Mouse (Mus musculus) frontal cortex, postnatal 36 days (tissue): ENCODE measurements around the gene Acap2.

ENCODE experiments used
- DNase-seq, 2 experiments: peaks; one replicate each; pipeline ENCODE4 v3.0.0; 2022; ENCODE audit warnings: low spot score in 2 of 2

Acap2 gene

GRCm38 (mm10) chr16:31081125-31081664, 119.8 kb downstream of the Acap2 start, which contains the start of gene Xxylt1:
Xxylt1 (minus strand) TSS chr16:31081432.
- DNase-seq = peak; percentile 93 to 96

DNA sequence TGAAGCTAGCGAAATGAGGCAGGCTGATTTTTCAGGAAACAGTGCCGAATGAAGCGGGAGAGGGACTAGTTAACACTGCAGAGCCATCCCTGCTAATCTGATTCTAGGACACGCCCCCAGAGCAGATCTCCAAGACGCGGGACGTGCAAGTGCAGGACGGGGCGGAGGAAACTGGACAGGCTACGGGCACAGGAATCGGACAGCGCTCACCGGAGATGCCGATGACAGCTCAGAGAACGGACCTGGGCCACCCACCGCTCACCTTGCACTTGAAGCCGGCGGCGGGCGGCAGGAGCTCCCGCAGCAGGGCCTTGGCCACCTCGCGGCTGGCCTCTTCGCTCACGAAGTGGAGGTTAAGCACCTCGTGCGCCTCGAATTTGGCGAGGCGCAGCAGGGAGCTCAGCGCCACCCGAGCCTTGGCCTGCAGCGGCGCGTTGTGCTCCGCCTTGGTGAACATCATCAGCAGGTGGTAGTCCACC, 120.4 kb downstream of the Acap2 start:
- DNase-seq = peak; percentile 54 to 61

- DNase-seq = no peak
Measured at GRCm38 (mm10) chr16:31077396-31077795, 123.6 kb downstream of the Acap2 start.

DNA sequence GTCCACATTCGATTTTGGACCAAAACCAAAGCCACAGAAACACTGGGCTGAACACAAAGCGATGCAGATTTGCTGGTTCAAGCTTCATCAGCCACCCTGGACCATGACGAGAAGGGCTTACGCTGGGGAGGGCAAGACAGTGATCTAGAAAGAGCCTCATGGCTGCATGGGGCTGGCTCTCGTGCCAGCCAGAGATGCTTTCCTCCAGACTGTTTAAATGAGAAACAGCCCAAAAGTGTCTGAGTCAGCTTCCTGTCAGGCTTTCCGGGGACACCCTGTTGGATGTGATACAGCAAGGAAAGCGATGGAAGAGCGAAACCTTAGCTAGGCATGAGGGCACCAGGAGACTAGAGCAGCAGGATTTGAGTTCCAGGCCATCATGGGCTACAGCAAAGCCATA, 124.6 kb downstream of the Acap2 start:
- DNase-seq = no peak

GRCm38 (mm10) chr16:31074324-31074908, 126.6 kb downstream of the Acap2 start:
- DNase-seq = no peak

DNA sequence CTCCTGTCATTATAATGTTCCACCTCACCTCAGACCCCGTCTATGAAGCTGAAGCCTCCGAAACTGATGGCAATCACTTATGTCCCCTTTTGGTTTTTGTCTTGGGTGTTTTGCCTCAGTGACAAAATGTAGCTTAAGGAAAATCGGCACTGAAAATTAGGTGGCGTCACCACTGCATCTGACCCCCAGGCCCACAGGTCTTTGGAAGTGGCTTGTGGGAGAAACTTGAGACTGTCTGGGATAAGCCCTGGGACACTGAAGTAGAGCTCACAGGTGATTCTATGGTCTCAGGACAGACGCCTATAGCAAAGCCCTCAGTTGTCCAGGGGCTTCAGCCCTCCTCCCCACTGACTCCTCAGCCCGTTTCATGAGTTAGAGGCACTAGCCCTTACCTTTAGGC, 129.3 kb downstream of the Acap2 start:
- no peak for DNase-seq

- DNase-seq = peak; percentile 89 to 90
Measured at GRCm38 (mm10) chr16:31070358-31071133, 130.5 kb downstream of the Acap2 start.

GRCm38 (mm10) chr16:31069211-31070166, 131.6 kb downstream of the Acap2 start:
- peak; percentile 20 to 37 for DNase-seq

- no peak for DNase-seq
Measured at GRCm38 (mm10) chr16:31068280-31068679, 132.8 kb downstream of the Acap2 start.

- DNase-seq = no peak
Measured at GRCm38 (mm10) chr16:31066344-31067098, 134.5 kb downstream of the Acap2 start.

- DNase-seq = no peak
Measured at GRCm38 (mm10) chr16:31064782-31065181, 136.3 kb downstream of the Acap2 start.

GRCm38 (mm10) chr16:31062918-31063317, 138.1 kb downstream of the Acap2 start:
- no peak for DNase-seq

DNA sequence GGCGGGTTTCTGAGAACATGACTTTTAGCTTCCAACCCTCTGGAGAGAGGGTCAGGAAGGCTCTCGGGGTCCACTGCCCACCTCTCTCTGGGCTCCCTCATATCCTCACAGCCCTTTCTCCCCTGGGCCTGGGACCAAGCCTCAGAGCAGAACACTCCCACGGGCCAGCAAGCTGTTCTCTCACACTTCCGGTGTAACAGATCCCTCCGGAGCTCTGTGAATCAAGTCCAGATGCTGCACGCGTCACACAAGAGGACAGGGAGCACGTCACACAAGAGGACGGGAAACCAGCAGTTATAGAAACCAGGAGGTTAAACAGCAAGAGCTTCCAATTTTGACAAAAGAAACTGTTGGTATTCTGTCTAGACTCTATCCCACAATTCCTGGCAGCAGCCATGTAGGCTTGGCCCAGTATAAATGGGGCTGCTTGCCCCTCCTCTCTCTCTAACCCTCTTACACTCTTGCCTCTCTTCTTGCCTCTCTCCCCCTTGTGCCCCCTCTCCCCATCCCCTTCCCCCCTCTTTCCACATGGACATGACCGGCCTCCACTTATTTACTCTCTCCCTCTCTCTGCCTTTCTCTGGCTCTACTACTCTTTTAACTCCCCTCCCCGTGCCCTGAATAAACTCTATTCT, 139.7 kb downstream of the Acap2 start:
- DNase-seq = no peak

DNA sequence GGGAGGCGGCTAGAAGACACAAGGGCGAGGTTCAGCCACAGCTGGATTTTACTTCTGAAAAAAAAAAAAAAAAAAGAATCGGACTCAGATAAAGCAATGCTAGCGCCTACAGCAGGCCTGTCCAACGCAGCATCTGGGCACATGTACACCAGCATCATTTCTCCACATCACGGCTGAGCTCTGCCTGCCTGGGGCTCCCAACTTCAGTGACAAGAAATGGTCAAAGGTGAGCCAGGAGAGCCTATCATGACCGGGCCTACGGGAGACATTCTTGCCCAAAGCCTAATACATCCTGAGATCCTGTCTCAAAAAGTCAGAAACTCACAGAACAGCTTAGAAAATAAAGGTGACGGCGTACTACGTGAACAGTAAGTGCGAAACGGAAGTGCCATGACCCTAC, 140.3 kb downstream of the Acap2 start:
- DNase-seq = no peak

DNA sequence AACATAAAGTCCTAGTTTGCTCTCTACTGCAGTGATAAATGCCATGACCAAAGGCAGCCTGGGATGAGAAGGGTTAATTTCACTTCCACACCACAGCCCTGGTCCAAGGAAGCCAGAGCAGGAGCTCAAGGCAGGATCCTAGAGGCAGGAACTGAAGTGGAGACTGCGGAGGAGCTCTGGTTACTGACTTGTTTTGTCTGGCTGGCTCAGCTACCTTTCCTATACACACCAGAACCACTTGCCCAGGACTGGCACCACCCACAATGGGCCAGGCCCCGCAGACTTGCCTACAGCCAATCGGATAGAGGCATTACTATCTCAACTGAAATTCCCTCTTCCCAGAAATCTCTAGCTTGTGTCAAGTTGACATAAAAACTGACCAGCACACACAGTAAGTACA, 140.8 kb downstream of the Acap2 start:
- DNase-seq = no peak

GRCm38 (mm10) chr16:31059730-31060129, 141.3 kb downstream of the Acap2 start:
- DNase-seq = no peak

GRCm38 (mm10) chr16:31052812-31053211, 148.2 kb downstream of the Acap2 start:
- DNase-seq = no peak

DNA sequence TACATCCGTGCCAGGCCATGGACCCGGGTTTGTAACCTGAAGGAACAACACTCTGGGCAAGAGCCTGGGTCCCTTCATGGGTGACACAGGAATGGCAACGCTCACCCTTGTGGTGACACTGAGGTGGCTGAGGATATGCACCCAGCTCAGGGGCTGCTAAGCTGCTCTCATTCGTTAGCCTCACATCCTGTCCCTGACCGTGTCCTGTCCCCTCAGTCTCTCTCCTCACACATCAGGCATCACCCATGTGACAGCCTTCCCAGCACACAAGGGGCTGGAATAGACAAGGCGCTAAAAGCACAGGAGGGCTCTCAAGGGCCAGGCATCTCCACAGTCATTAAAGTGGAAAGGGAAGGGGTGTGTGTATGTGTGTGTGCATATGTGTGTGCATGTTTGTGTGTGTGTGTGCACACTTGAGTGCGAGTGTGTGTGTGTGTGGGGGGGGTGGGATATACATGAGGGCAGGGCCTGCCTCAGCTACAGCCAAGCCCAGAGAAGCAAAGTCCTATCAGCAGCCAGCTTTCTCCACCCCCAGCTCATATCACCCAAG, 148.8 kb downstream of the Acap2 start:
- no peak for DNase-seq

DNA sequence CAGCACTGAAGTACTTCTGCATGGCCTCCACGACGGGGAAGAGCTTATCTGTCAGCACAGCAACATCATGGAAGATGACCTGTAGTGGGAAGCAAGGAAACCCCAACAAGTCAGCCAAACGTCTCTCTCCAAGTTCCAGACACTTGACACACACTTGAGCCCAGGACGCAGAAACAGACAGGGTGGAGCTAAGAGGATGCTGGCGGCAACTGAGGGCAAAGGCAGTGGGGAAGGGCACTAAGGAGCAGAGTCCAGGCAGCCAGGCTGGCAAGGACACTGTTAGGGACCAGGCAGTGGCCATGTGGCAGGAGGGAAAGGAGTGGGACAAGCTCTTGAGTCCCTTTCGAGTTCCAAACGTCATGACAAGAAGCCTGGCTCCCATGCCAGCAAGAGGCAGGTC, 150.3 kb downstream of the Acap2 start:
- DNase-seq = no peak

GRCm38 (mm10) chr16:31048194-31048593, 152.9 kb downstream of the Acap2 start:
- no peak for DNase-seq
